Comparison of ENCODE assay signal across 8 mouse cellular contexts in genomic region chr15:12205160-12205901, GRCm38 (mm10). TPM values are rescaled to one million over a fixed set of nuclear protein-coding genes. Genes with fewer than 3 reads are reported as not detected.
DNase-seq lines count a peak whose midpoint lies in the region; ATAC-seq and TF ChIP-seq lines count a peak whose summit lies in the region.

No protein-coding gene starts in this region.

- peak overlapping the region; percentile 90 for H3K4me3 ChIP-seq in heart, embryonic 12.5 days
- H3K4me3 ChIP-seq in E14TG2a.4 (replicated peaks; ENCODE audit: low read length), result peak overlapping the region; percentile 95
- H3K4me3 ChIP-seq in embryonic facial prominence, embryonic 13.5 days, result peak overlapping the region; percentile 92
- H3K4me3 ChIP-seq in intestine, embryonic 16.5 days (ENCODE audit: low read length), result peak overlapping the region; percentile 95
- H3K4me3 ChIP-seq in midbrain, embryonic 11.5 days (ENCODE audit: low read depth, low read length), result peak overlapping the region; percentile 96

- peak overlapping the region; percentile 77 for H3K4me2 ChIP-seq in heart, embryonic 12.5 days
- peak overlapping the region; percentile 68 for H3K4me2 ChIP-seq in embryonic facial prominence, embryonic 13.5 days
- peak overlapping the region; percentile 73 for H3K4me2 ChIP-seq in intestine, embryonic 16.5 days (ENCODE audit: low read depth, low read length)
- peak overlapping the region; percentile 56 for H3K4me2 ChIP-seq in midbrain, embryonic 11.5 days

- DNase-seq in heart, adult 9 months (ENCODE audit: low spot score in 2 of 2), result no peak
- DNase-seq in midbrain, embryonic 11.5 days (ENCODE audit: low spot score, missing footprints), result peak; percentile 93
- no peak for DNase-seq in right cerebral cortex, adult 2 months (ENCODE audit: low spot score in 2 of 2)

- H3K4me1 ChIP-seq in heart, embryonic 12.5 days (replicated peaks), result peaks cover 39% of the 10 kb centered on the region
- peaks cover 78% of the 10 kb centered on the region for H3K4me1 ChIP-seq in E14TG2a.4 (replicated peaks; ENCODE audit: low read depth, low read length)
- H3K4me1 ChIP-seq in embryonic facial prominence, embryonic 13.5 days, result peaks cover 36% of the 10 kb centered on the region
- H3K4me1 ChIP-seq in intestine, embryonic 16.5 days (ENCODE audit: control insufficient read depth, insufficient read depth, low read length), result peaks cover 32% of the 10 kb centered on the region
- peaks cover 28% of the 10 kb centered on the region for H3K4me1 ChIP-seq in midbrain, embryonic 11.5 days (ENCODE audit: control insufficient read depth, insufficient read depth, low read length)

- TF ChIP-seq CTCF in E14TG2a.4 (conservative IDR thresholded peaks at IDR 0.05; ENCODE audit: low read length), result no peak

- peak overlapping the region; percentile 89 for H3K27ac ChIP-seq in heart, embryonic 12.5 days (ENCODE audit: poor library complexity, severe bottlenecking)
- peak overlapping the region; percentile 92 for H3K27ac ChIP-seq in embryonic facial prominence, embryonic 13.5 days
- peak overlapping the region; percentile 89 for H3K27ac ChIP-seq in intestine, embryonic 16.5 days (ENCODE audit: low read length)
- H3K27ac ChIP-seq in midbrain, embryonic 11.5 days (ENCODE audit: low read depth, low read length), result peak overlapping the region; percentile 80

- H3K36me3 ChIP-seq in heart, embryonic 12.5 days, result no peaks in the 10 kb centered on the region; the same call in 1 of the 2 replicates
- H3K36me3 ChIP-seq in E14TG2a.4 (ENCODE audit: insufficient read depth, low read length), result peaks cover 8% of the 10 kb centered on the region
- no peaks in the 10 kb centered on the region for H3K36me3 ChIP-seq in embryonic facial prominence, embryonic 13.5 days
- H3K36me3 ChIP-seq in intestine, embryonic 16.5 days (ENCODE audit: control insufficient read depth, insufficient read depth, low read length), result no peaks in the 10 kb centered on the region
- no peaks in the 10 kb centered on the region for H3K36me3 ChIP-seq in midbrain, embryonic 11.5 days (ENCODE audit: control insufficient read depth, insufficient read depth, low read length)

- H3K27me3 ChIP-seq in heart, embryonic 12.5 days (replicated peaks), result no peaks in the 10 kb centered on the region
- H3K27me3 ChIP-seq in E14TG2a.4 (ENCODE audit: insufficient read depth, low read length), result no peaks in the 10 kb centered on the region
- no peaks in the 10 kb centered on the region for H3K27me3 ChIP-seq in embryonic facial prominence, embryonic 13.5 days
- H3K27me3 ChIP-seq in intestine, embryonic 16.5 days (replicated peaks; ENCODE audit: control insufficient read depth, insufficient read depth, low read length), result no peaks in the 10 kb centered on the region
- H3K27me3 ChIP-seq in midbrain, embryonic 11.5 days (ENCODE audit: control insufficient read depth, insufficient read depth, low read length), result no peaks in the 10 kb centered on the region

- under 1% methylated on average over 72 of the region's 73 CpGs for WGBS in heart, embryonic 12.5 days
- under 1% methylated on average over 67 of the region's 73 CpGs for WGBS in embryonic facial prominence, embryonic 13.5 days
- WGBS in intestine, embryonic 16.5 days, result under 1% methylated on average over 62 of the region's 73 CpGs
- WGBS in midbrain, embryonic 11.5 days, result under 1% methylated on average over 71 of the region's 73 CpGs

- H3K9ac ChIP-seq in heart, embryonic 12.5 days, result peak overlapping the region; percentile 91
- H3K9ac ChIP-seq in embryonic facial prominence, embryonic 13.5 days, result peak overlapping the region; percentile 94
- peak overlapping the region; percentile 95 for H3K9ac ChIP-seq in intestine, embryonic 16.5 days (ENCODE audit: low read depth, low read length)
- peak overlapping the region; percentile 91 for H3K9ac ChIP-seq in midbrain, embryonic 11.5 days (ENCODE audit: low read length)

- ATAC-seq in heart, embryonic 12.5 days (ENCODE audit: insufficient number of reproducible peaks, low FRiP score), result peak; percentile 84
- peak; percentile 85 for ATAC-seq in embryonic facial prominence, embryonic 13.5 days (ENCODE audit: insufficient number of reproducible peaks, insufficient read depth, low FRiP score, low TSS enrichment, low read depth)
- peak; percentile 84 for ATAC-seq in intestine, embryonic 16.5 days
- ATAC-seq in midbrain, embryonic 11.5 days (ENCODE audit: low FRiP score), result peak; percentile 87
- ATAC-seq in megakaryocyte-erythroid progenitor cell, adult 5-6 weeks (replicated peaks; ENCODE audit: low FRiP score, low TSS enrichment, poor library complexity, severe bottlenecking), result no peak

- no peaks in the 10 kb centered on the region for H3K9me3 ChIP-seq in heart, embryonic 12.5 days (replicated peaks)
- no peaks in the 10 kb centered on the region for H3K9me3 ChIP-seq in E14TG2a.4 (ENCODE audit: low read length)
- no peaks in the 10 kb centered on the region for H3K9me3 ChIP-seq in embryonic facial prominence, embryonic 13.5 days
- no peaks in the 10 kb centered on the region for H3K9me3 ChIP-seq in intestine, embryonic 16.5 days (ENCODE audit: control insufficient read depth, low read length)
- H3K9me3 ChIP-seq in midbrain, embryonic 11.5 days (ENCODE audit: control insufficient read depth, low read length), result no peaks in the 10 kb centered on the region

RNA-seq across cellular contexts. Expression of gene Mtmr12, which starts 0.5 kb away (rescaled TPM):
- 16.5 and 16.7 TPM in 2 replicates for polyA plus RNA-seq in heart, embryonic 12.5 days (2016; fragmentation: Nextera tagmentation; extraction: Ambion mirVana)
- 16.1 and 18.5 TPM in 2 replicates for polyA plus RNA-seq in embryonic facial prominence, embryonic 13.5 days (2015; fragmentation: Nextera tagmentation; extraction: Ambion mirVana)
- polyA plus RNA-seq in intestine, embryonic 16.5 days (2015; fragmentation: Nextera tagmentation; extraction: Ambion mirVana), result 16.4 and 16.6 TPM in 2 replicates
- 16.5 and 17.7 TPM in 2 replicates for polyA plus RNA-seq in midbrain, embryonic 11.5 days (2014; fragmentation: Nextera tagmentation; extraction: Ambion mirVana)
- total RNA-seq in megakaryocyte-erythroid progenitor cell, adult 5-6 weeks (2014; fragmentation: Nextera tagmentation), result 15.7 and 19.6 TPM in 2 replicates
- total RNA-seq in megakaryocyte-erythroid progenitor cell, adult 5-6 weeks (2017), result 12.2 and 21.9 TPM in 2 replicates
